Mouse (Mus musculus) brain, embryonic 14.5 days (tissue): ENCODE results near the gene Paqr8. TPM values are rescaled to one million over a fixed set of nuclear protein-coding genes. Genes with fewer than 3 reads are reported as not detected.
"Not testable (repeated sequence)": the region's sequence is repeated elsewhere in the genome, so short reads cannot be mapped to it uniquely, and the experiment has no call there.

Source experiments
- DNase-seq: peaks from one replicate; pipeline ENCODE4 v3.0.0-alpha.2; 2011; ENCODE audit warnings: low read depth
- CTCF ChIP-seq: fragments of 200-500 bp; IDR thresholded peaks from 2 replicates; pipeline ENCODE4 v1.5.1; 2012; ENCODE audit warnings: inconsistent platforms, mild to moderate bottlenecking, moderate library complexity, borderline replicate concordance; ENCODE audit not compliant: insufficient read depth, insufficient read length; ENCODE audit errors: extremely low read depth
- POLR2A ChIP-seq: fragments of 200-500 bp; IDR thresholded peaks from 2 replicates; pipeline ENCODE4 v1.6.1; 2012; ENCODE audit warnings: mild to moderate bottlenecking, inconsistent platforms, borderline replicate concordance; ENCODE audit not compliant: poor library complexity, insufficient read depth, insufficient read length, severe bottlenecking; ENCODE audit errors: extremely low read depth
- polyA plus RNA-seq: library from polyadenylated mRNA; depleted of rRNA; stranded (reverse); fragments of >200 nt; gene quantifications from 2 replicates; pipeline ENCODE4 v1.2.3, GENCODE M21; 2012

Paqr8 gene
- polyA plus RNA-seq, 1 experiment = 30.7 TPM

- peak; percentile 42 for DNase-seq
- no peak for TF ChIP-seq POLR2A
- TF ChIP-seq CTCF = no peak
These were observed 22.2 kb downstream of the Paqr8 start for GRCm38 (mm10) chr1:20912527-20913171.

- DNase-seq = no peak
- no peak for TF ChIP-seq POLR2A
- no peak for TF ChIP-seq CTCF
These were observed 24.4 kb downstream of the Paqr8 start for GRCm38 (mm10) chr1:20914769-20915168.

- TF ChIP-seq POLR2A = no peak
- TF ChIP-seq CTCF = no peak
- DNase-seq = no peak
These were observed 25.2 kb downstream of the Paqr8 start for GRCm38 (mm10) chr1:20915608-20916007.

GRCm38 (mm10) chr1:20917496-20918050 is 27.2 kb downstream of the Paqr8 start:
- TF ChIP-seq CTCF = no peak
- no peak for TF ChIP-seq POLR2A
- DNase-seq = no peak

- DNase-seq = no peak
- no peak for TF ChIP-seq POLR2A
- no peak for TF ChIP-seq CTCF
These were observed 29.3 kb downstream of the Paqr8 start for GRCm38 (mm10) chr1:20919728-20920127.

- DNase-seq = no peak
- TF ChIP-seq CTCF (no peak), POLR2A (no peak)
These were observed 30.7 kb downstream of the Paqr8 start for GRCm38 (mm10) chr1:20921081-20921528.

GRCm38 (mm10) chr1:20922612-20923399 is 32.4 kb downstream of the Paqr8 start:
- DNase-seq = peak; percentile 57
- TF ChIP-seq POLR2A (no peak), CTCF (no peak)

GRCm38 (mm10) chr1:20925324-20925723 is 34.9 kb downstream of the Paqr8 start:
- DNase-seq = not testable (repeated sequence)

- no peak for DNase-seq
- TF ChIP-seq CTCF = no peak
- TF ChIP-seq POLR2A = no peak
These were observed 35.5 kb downstream of the Paqr8 start for GRCm38 (mm10) chr1:20925926-20926325.

- no peak for DNase-seq
These were observed 36.0 kb downstream of the Paqr8 start for GRCm38 (mm10) chr1:20926376-20926775.

GRCm38 (mm10) chr1:20928487-20928886 is 38.1 kb downstream of the Paqr8 start:
- DNase-seq = no peak
- TF ChIP-seq POLR2A (no peak), CTCF (no peak)

More at GRCm38 (mm10) chr1:20926376-20926775, 36.0 kb downstream of the Paqr8 start:
- TF ChIP-seq CTCF (no peak), POLR2A (no peak)

GRCm38 (mm10) chr1:20933457-20933856 is 43.1 kb downstream of the Paqr8 start:
- peak; percentile 77 for DNase-seq
- TF ChIP-seq POLR2A (no peak), CTCF (peak; percentile 85)

- TF ChIP-seq CTCF (no peak), POLR2A (no peak)
- peak; percentile 67 for DNase-seq
These were observed 44.7 kb downstream of the Paqr8 start for GRCm38 (mm10) chr1:20935106-20935505.
